Mouse (Mus musculus) spleen, adult 2 months (tissue): ENCODE data around the gene Gucy2g.

Experiments
- CTCF ChIP-seq: fragments of 200-500 bp; IDR thresholded peaks from 2 replicates; pipeline ENCODE4 v1.5.1; 2011; ENCODE audit warnings: mild to moderate bottlenecking, inconsistent platforms; ENCODE audit not compliant: insufficient read depth, insufficient read length, insufficient replicate concordance; ENCODE audit errors: extremely low read depth
- POLR2A ChIP-seq: fragments of 200-500 bp; IDR thresholded peaks from 2 replicates; pipeline ENCODE4 v1.6.1; 2011; ENCODE audit warnings: low read depth, low read length, inconsistent platforms

- TF ChIP-seq POLR2A (no peak), CTCF (no peak)
Measured at GRCm38 (mm10) chr19:55226621-55227020, 14.4 kb downstream of the Gucy2g start.
